Mouse (Mus musculus) olfactory bulb, adult 2 months (tissue): Measurements from ENCODE around the gene Tmem117.

ENCODE experiments used
- CTCF ChIP-seq: fragments of 200-500 bp; IDR thresholded peaks from 2 replicates; pipeline ENCODE4 v1.5.1; 2012; ENCODE audit warnings: low read depth, mild to moderate bottlenecking, low read length, moderate library complexity; ENCODE audit not compliant: insufficient read depth
- POLR2A ChIP-seq: fragments of 200-500 bp; IDR thresholded peaks from 2 replicates; pipeline ENCODE4 v1.6.1; 2012; ENCODE audit warnings: mild to moderate bottlenecking, low read depth, low read length, moderate library complexity; ENCODE audit not compliant: insufficient read depth

DNA sequence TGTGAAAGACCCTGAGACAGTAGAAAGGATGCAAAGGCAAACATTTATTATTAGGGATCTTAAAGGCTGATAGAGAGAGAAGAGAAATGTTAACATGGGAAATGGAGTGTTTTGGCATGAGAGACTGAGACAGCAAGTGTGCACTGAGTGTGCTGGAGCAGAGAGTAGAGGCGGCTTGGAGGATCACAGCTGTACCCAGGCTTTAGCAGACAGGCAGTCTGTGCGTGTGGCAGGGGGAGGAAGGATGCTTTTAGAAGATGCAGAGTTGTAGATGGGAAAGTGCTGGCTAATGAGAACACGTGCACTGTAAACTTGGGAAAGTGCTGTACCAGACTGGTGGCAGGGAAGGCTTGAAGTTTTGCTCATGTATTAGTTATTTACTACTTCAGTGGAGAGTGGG lies 301.7 kb downstream of the Tmem117 start:
- TF ChIP-seq CTCF (no peak), POLR2A (no peak)
